Mouse (Mus musculus): ENCODE data around the gene Camkk2.

Gene Camkk2

GRCm38 (mm10) chr5:122736761-122737160, 42.4 kb downstream of the Camkk2 start:
- no peak for DNase-seq (ENCODE audit: low spot score in 2 of 2)

GRCm38 (mm10) chr5:122735853-122736252, 43.4 kb downstream of the Camkk2 start:
- DNase-seq (ENCODE audit: low spot score in 2 of 2) = no peak

GRCm38 (mm10) chr5:122733881-122734280, 45.3 kb downstream of the Camkk2 start:
- no peak for DNase-seq (ENCODE audit: low spot score in 2 of 2)

- DNase-seq (ENCODE audit: low spot score in 2 of 2) = peak in 1 of 2 experiments; percentile 31
Measured at GRCm38 (mm10) chr5:122731991-122732673, 47.1 kb downstream of the Camkk2 start.

GRCm38 (mm10) chr5:122731321-122731720, 47.9 kb downstream of the Camkk2 start:
- peak; percentile 49 to 64 for DNase-seq (ENCODE audit: low spot score in 2 of 2)

- no peak for DNase-seq (ENCODE audit: low spot score in 2 of 2)
Measured at GRCm38 (mm10) chr5:122730776-122731175, 48.4 kb downstream of the Camkk2 start.

GRCm38 (mm10) chr5:122727096-122727495, 52.1 kb downstream of the Camkk2 start:
- no peak for DNase-seq (ENCODE audit: low spot score in 2 of 2)

- DNase-seq (ENCODE audit: low spot score in 2 of 2) = no peak
Measured at GRCm38 (mm10) chr5:122726595-122726994, 52.6 kb downstream of the Camkk2 start.

GRCm38 (mm10) chr5:122726068-122726467, 53.1 kb downstream of the Camkk2 start:
- DNase-seq (ENCODE audit: low spot score in 2 of 2) = peak; percentile 44 to 46

- no peak for DNase-seq (ENCODE audit: low spot score in 2 of 2)
Measured at GRCm38 (mm10) chr5:122725453-122725852, 53.8 kb downstream of the Camkk2 start.

GRCm38 (mm10) chr5:122719168-122719567, 60.0 kb downstream of the Camkk2 start:
- DNase-seq (ENCODE audit: low spot score in 2 of 2) = no peak

GRCm38 (mm10) chr5:122718400-122718799, 60.8 kb downstream of the Camkk2 start:
- no peak for DNase-seq (ENCODE audit: low spot score in 2 of 2)

GRCm38 (mm10) chr5:122716793-122717192, 62.4 kb downstream of the Camkk2 start:
- no peak for DNase-seq (ENCODE audit: low spot score in 2 of 2)

- DNase-seq (ENCODE audit: low spot score in 2 of 2) = no peak
Measured at GRCm38 (mm10) chr5:122715723-122716122, 63.5 kb downstream of the Camkk2 start.

- no peak for DNase-seq (ENCODE audit: low spot score in 2 of 2)
Measured at GRCm38 (mm10) chr5:122708819-122709218, 70.4 kb downstream of the Camkk2 start.

GRCm38 (mm10) chr5:122707276-122708181, 71.7 kb downstream of the Camkk2 start, which contains the start of gene P2rx4:
P2rx4 (plus strand) TSS chr5:122707544.
- peak; percentile 65 to 70 for DNase-seq (ENCODE audit: low spot score in 2 of 2)

GRCm38 (mm10) chr5:122706917-122707275, 72.3 kb downstream of the Camkk2 start:
- no peak for DNase-seq (ENCODE audit: low spot score in 2 of 2)

- no peak for DNase-seq (ENCODE audit: low spot score in 2 of 2)
Measured at GRCm38 (mm10) chr5:122705174-122705573, 74.0 kb downstream of the Camkk2 start.

GRCm38 (mm10) chr5:122704571-122704970, 74.6 kb downstream of the Camkk2 start:
- DNase-seq (ENCODE audit: low spot score in 2 of 2) = no peak

- no peak for DNase-seq (ENCODE audit: low spot score in 2 of 2)
Measured at GRCm38 (mm10) chr5:122703574-122703973, 75.6 kb downstream of the Camkk2 start.

GRCm38 (mm10) chr5:122702156-122702555, 77.1 kb downstream of the Camkk2 start:
- DNase-seq (ENCODE audit: low spot score in 2 of 2) = peak in 1 of 2 experiments; percentile 25

- no peak for DNase-seq (ENCODE audit: low spot score in 2 of 2)
Measured at GRCm38 (mm10) chr5:122700837-122701212, 78.4 kb downstream of the Camkk2 start.
